Mouse (Mus musculus) heart, adult 11 months (tissue): ENCODE results near the gene Hoxc6.

Experiments used
- DNase-seq: peaks from one replicate; pipeline ENCODE4 v3.0.0; 2022

Gene Hoxc6

GRCm38 (mm10) chr15:103051670-103052069 lies 53.6 kb downstream of the Hoxc6 start:
- DNase-seq: no peak

GRCm38 (mm10) chr15:103053210-103053609 lies 55.2 kb downstream of the Hoxc6 start:
- no peak for DNase-seq

GRCm38 (mm10) chr15:103056396-103056795 lies 58.3 kb downstream of the Hoxc6 start:
- DNase-seq: no peak

GRCm38 (mm10) chr15:103058715-103059114 lies 60.7 kb downstream of the Hoxc6 start:
- no peak for DNase-seq

GRCm38 (mm10) chr15:103059393-103059992 lies 61.4 kb downstream of the Hoxc6 start:
- DNase-seq: no peak

GRCm38 (mm10) chr15:103060021-103060340 lies 61.9 kb downstream of the Hoxc6 start:
- no peak for DNase-seq

- DNase-seq: no peak
Measured at GRCm38 (mm10) chr15:103060341-103061130, 62.5 kb downstream of the Hoxc6 start.

GRCm38 (mm10) chr15:103061131-103061825 lies 63.2 kb downstream of the Hoxc6 start:
- no peak for DNase-seq
